Mouse (Mus musculus) midbrain, embryonic 10.5 days (tissue): ENCODE results near the gene Vdac2. TPM values are rescaled to one million over a fixed set of nuclear protein-coding genes. Genes with fewer than 3 reads are reported as not detected.

Experiments
- DNase-seq: peaks from one replicate; pipeline ENCODE4 v3.0.0-alpha.2; 2017; ENCODE audit warnings: low spot score
- H3K27ac ChIP-seq: fragments of 300-500 bp; sonication (generic); replicated peaks from 2 replicates; pipeline ENCODE4 v1.5.1; 2016; ENCODE audit warnings: mild to moderate bottlenecking
- H3K27me3 ChIP-seq: fragments of 300-500 bp; sonication (generic); 2 replicates; pipeline ENCODE4 v1.6.1; 2016; ENCODE audit warnings: low read depth, mild to moderate bottlenecking; ENCODE audit not compliant: poor library complexity, severe bottlenecking
- H3K36me3 ChIP-seq: fragments of 300-500 bp; sonication (generic); 2 replicates; pipeline ENCODE4 v1.6.1; 2016; ENCODE audit warnings: mild to moderate bottlenecking, moderate library complexity
- H3K4me1 ChIP-seq: fragments of 300-500 bp; sonication (generic); 2 replicates; pipeline ENCODE4 v1.6.1; 2016
- H3K4me3 ChIP-seq: fragments of 300-500 bp; sonication (generic); 2 replicates; pipeline ENCODE4 v1.5.1; 2016; ENCODE audit warnings: mild to moderate bottlenecking, moderate library complexity
- H3K9me3 ChIP-seq: fragments of 300-500 bp; sonication (generic); replicated peaks from 2 replicates; pipeline ENCODE4 v1.6.1; 2016; ENCODE audit warnings: mild to moderate bottlenecking
- WGBS: fragments of 180-500 bp; shearing (Covaris S2); methylation state at CpG from one replicate; pipeline ENCODE4 v1.1.7; 2016; 5-methylcytosine and 5-hydroxymethylcytosine counted together
- polyA plus RNA-seq: library from polyadenylated mRNA; unstranded; fragments of >200 nt; fragmentation: Nextera tagmentation; extraction: Ambion mirVana; gene quantifications from 2 replicates; pipeline ENCODE4 v1.2.1, GENCODE M21; 2016

The Vdac2 gene
- polyA plus RNA-seq, 1 experiment from 2014 or later, result 301 TPM

DNA sequence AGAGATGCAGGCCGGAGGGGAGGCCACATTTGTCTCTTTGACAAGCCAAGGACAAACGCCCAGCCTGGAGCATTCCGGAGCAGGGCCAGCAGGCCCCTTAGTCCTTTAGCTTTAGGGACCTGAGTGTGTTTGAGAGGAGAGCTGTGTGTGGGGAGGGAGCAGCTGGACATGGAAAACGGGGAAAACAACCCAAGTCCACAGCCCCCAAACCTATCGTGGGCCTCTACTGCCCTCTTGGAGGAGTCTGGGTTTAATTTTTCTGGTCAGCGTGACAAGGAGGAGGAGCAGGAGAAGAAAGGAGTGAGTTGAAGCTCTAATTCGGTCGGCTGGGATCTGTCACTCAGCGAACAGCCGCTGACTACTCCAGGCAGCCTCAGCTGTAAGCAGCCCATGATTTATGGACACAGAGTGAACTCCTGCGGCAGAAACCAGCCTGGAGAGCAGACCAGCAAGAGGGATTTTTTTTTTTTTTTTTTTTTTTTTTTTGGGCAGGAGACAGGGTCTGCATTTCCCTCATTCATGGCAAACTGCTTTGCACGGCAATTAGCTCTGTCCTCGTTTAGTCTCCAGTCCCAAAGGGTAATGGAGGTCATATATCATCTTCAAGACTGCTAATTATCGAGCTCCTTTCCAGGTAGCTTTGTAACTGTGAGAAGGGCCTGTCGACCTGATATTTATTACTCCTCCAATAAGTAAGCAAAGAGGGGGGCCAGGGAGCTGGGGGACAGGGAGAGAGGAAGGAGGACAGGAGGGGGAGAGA lies 66.7 kb downstream of the Vdac2 start:
- Histone ChIP-seq H3K27me3 (no peaks in the 10 kb centered on the region), H3K4me1 (peaks cover 10% of the 10 kb centered on the region), H3K36me3 (no peaks in the 10 kb centered on the region), H3K27ac (peak overlapping the region; percentile 46), H3K4me3 (no peak overlapping the region), H3K9me3 (no peaks in the 10 kb centered on the region)
- WGBS, result 63% methylated on average over 15 of the region's 15 CpGs
- peak; percentile 20 for DNase-seq

DNA sequence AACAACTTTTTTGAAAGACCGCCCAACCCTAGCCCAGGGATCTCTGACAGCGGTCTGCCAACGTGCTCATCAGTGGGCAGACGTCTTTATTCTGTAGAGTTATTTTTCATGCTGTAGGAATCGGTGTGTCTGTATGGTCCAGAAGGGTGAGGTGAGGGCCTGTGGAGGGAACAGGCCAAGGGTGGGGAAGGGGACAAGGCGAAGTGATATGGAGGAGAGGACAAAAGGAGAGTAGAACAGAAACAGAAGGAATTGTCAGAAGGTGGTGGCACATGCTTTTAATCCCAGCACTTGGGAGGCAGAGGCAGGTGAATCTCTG lies 67.3 kb downstream of the Vdac2 start:
- no peak for DNase-seq
- peaks cover 10% of the 10 kb centered on the region for H3K4me1 ChIP-seq
- no peaks in the 10 kb centered on the region for H3K27me3 ChIP-seq
- H3K36me3 ChIP-seq, result no peaks in the 10 kb centered on the region
- H3K4me3 ChIP-seq, result no peak overlapping the region
- 83% methylated on average over 6 of the region's 6 CpGs for WGBS
- no peaks in the 10 kb centered on the region for H3K9me3 ChIP-seq
- no peak overlapping the region for H3K27ac ChIP-seq

Other genes starting within 250 kb of the Vdac2 start
- gene Dupd1, start 110.7 kb upstream of the Vdac2 start, polyA plus RNA-seq, result not detected in 2 replicates
- 10.0 and 11.1 TPM in 2 replicates for gene Samd8, start 74.7 kb upstream of the Vdac2 start, polyA plus RNA-seq
- gene Dusp13, start 74.1 kb upstream of the Vdac2 start, polyA plus RNA-seq, result not detected in 2 replicates
- 13.9 and 16.4 TPM in 2 replicates for gene Comtd1, start 23.7 kb downstream of the Vdac2 start, polyA plus RNA-seq
- gene Zfp503, start 164.4 kb downstream of the Vdac2 start, polyA plus RNA-seq, result 11.2 and 13.0 TPM in 2 replicates
- 0.38 TPM in 1 of 2 replicates, not detected in the other for gene Lrmda, start 194.5 kb downstream of the Vdac2 start, polyA plus RNA-seq